Mouse (Mus musculus): ENCODE data around the gene Prkag3.

Gene Prkag3

DNA sequence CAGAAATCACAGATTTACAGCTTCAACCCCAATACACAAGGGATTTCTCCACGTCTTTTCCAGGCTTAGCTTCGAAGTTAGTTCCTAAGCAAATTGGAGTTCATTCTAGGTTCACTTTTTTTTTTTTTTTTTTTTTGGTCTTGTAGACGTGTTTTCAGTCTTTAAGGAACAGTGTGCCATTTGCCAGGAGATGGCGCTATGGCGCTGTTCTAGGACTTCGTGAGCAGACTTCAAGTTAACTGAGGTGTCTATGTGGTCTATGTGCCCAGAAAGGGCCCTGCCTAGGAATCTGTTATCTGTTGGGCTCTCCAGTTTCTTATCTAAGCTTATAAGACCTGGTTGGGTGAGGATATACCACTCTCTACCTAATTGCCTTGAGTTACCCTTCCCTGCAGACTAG is 14.1 kb upstream of the Prkag3 start:
- in situ Hi-C loops (cut with MboI, MseI) = no loop called here

GRCm38 (mm10) chr1:74759773-74760172 is 10.8 kb upstream of the Prkag3 start:
- in situ Hi-C loops (cut with MboI, MseI) = no loop called here

DNA sequence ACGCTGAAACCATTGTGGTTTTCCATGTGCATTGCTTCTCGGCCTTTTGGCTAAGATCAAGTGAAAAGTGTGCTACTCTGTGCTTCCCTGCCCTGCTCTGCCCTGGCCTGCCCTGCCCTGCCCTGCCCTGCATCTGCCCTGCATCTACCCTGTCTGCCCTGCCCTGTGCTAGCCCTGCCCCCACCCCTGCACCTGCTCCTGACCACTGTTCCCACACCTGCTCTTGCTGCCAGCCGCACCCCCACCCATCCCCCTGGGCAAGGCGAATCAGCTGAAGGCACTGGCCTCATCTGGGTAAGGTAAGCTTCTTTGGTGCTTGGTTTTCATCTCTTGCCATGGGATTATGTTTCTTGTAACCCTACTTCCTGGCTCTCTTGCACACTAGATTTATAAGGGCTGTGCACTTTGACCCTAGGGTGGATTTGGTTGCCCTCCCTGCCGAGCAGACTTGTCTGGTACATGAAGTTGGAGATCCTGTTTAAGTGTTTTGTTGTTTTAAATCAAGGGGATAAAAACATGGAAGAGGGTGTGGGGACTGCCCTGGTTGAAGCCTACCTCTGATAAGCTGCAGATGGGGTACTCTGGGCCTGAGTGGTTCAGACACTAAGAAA is 5.3 kb upstream of the Prkag3 start:
- in situ Hi-C loops (cut with MboI, MseI) = no loop called here

DNA sequence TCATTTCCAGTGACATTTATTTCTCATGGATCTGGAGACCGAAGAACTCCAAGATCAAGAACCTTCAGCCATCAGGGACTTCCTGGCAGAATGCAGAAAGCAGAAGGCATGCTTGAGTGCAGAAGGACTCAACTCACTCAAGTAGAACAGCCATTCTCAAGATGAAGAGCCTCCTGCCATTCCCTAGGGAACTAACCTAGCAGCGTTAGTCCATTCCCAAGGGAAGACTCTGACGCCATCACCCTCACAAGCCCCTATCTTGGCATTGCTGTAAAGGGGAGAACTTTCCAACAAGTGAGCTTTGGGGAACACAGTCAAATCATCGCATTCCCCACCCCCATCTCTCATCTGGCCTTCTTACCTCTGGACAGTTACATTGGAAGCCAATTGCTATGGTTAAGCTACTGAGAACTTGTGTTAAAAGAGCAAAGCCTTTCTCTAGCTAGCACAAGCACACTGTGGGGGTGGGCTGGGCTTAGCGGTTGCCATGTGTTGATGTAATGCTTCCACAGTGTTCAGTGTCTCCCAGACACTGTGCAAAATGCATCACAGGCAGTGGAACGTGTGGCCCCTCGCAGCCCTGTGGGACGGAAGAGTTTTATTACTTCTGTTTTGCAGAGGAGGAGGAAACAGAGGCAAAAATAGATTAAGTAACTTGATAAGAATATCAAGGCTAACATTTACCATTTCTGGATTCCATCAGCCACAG is 4.4 kb upstream of the Prkag3 start:
- in situ Hi-C loops (cut with MboI, MseI) = no loop called here

DNA sequence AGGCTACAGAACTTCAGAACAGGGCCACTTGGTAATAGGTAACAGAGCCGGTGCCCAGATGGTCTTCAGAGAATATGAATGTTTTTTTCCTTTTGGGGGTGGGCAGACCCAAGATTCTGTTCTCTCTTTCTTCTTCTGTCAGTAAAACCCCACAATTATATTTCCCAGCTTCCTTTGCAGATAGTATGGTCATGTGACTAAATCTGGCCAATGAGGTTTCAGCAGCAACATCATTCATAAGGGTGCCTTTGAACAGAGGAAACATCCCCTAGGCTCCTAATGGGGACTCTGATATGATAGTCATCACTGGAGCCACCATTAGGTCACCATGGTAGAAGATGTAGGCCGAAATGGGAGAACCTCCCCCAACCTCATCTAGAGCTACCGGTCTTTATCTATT is 3.8 kb upstream of the Prkag3 start:
- in situ Hi-C loops (cut with MboI, MseI) = no loop called here

DNA sequence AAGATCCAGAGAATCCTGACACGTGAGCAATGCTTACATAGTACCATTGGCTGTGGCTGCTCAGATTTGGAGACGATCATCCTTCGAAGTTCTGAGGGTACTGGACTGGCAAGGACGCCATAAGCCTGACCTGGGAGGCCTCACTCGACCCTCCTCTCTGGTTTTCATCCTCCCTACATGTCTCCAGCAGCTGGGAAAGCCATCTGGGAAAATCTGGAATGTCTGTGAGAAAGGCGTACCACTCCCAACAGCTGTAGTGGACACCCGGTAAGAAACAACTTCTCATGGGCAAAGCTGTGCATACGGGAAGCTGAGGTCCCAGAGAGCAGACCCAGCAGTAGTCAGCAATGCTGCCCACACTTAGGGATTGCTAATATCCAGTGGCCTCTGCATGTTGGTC is 3.1 kb upstream of the Prkag3 start:
- in situ Hi-C loops (cut with MboI, MseI) = no loop called here

GRCm38 (mm10) chr1:74750683-74751082 is 1.7 kb upstream of the Prkag3 start:
- in situ Hi-C loops (cut with MboI, MseI) = no loop called here

- in situ Hi-C loops (cut with MboI, MseI) = no loop called here
Observed at GRCm38 (mm10) chr1:74749301-74749700, 280 bp upstream of the Prkag3 start.

GRCm38 (mm10) chr1:74747335-74747734 is 1.7 kb downstream of the Prkag3 start:
- in situ Hi-C loops (cut with MboI, MseI) = no loop called here

GRCm38 (mm10) chr1:74740846-74741245 is 8.2 kb downstream of the Prkag3 start:
- in situ Hi-C loops (cut with MboI, MseI) = no loop called here

DNA sequence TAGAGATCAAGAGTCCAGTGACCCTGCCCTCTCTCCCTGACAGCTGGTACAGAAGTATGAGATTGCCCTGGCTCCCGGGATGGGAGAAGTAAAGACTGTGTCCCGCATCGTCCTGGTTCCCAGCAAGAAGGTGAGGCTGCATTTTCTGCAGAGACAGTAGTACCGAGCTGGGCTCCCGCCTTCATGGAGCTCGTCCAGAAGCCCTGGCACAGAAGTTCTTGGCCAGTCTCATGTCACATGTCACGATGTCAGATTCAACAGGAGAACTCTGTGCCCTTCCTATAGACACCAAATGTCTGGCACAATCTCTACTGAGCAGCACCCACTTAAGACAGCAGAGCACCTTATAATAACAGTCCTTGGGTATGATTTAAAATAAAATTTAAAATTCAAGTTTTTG is 11.5 kb downstream of the Prkag3 start:
- in situ Hi-C loops (cut with MboI, MseI) = no loop called here

DNA sequence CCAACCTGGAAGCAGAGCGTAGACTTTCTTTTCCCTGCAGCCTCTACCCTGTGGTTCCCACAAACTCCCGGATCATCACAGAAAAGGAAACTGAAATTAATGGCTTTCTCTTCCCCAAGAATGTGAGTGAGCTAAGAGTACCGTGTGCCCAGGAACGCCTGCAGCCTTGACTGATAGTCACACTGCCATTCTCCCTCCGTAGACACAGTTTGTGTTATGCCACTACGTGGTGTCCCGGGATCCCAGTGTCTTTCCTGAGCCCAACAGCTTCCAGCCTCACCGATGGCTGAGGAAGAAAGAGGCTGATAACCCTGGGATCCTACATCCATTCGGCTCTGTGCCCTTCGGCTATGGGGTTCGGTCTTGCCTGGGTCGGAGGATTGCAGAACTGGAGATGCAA is 12.0 kb downstream of the Prkag3 start:
- in situ Hi-C loops (cut with MboI, MseI) = no loop called here

DNA sequence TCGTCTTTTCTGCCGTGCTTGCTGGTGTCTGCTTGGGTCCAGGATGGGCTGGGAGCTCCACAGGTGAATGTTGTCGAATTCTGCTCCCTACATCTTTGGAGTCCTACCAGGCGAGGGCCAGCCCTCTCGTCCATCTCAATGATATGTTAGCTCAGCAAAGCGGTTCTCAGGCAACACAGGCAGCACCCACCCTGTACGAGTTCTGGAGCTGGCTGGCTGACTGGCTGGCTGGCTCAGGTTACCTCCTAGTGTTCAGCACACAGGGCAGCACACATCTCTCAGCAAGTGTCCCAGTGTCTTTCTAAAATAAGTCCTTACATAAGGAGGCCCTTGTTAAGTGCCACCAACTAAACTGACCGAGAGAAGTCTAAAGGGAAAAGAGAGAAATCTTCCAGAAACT is 20.6 kb downstream of the Prkag3 start:
- in situ Hi-C loops (cut with MboI, MseI) = no loop called here

DNA sequence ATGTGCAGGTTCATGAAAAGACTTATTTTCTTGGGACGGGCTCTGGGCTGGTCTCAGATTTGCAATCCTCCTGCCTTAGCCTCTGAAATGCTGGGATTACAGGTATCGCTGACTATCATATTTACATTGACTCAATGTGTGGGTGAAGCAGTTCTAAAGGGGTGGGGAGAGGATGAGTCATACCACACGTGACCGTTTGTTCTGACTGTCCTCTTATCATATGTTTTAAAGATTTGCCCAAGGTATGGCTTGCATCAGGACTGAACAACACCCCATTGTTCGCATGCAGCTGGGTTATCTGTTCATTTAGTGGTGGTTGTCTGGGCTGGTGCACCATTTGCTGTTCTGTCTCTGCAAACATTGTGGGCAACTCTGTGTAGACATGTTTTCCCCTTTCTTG is 22.3 kb downstream of the Prkag3 start:
- in situ Hi-C loops (cut with MboI, MseI) = no loop called here

- in situ Hi-C loops (cut with MboI, MseI) = no loop called here
Observed at GRCm38 (mm10) chr1:74726114-74726513, 22.9 kb downstream of the Prkag3 start.

- in situ Hi-C loops (cut with MboI, MseI) = no loop called here
Observed at GRCm38 (mm10) chr1:74723748-74724147, 25.3 kb downstream of the Prkag3 start.

- in situ Hi-C loops (cut with MboI, MseI) = no loop called here
Observed at GRCm38 (mm10) chr1:74721657-74722056, 27.4 kb downstream of the Prkag3 start.

DNA sequence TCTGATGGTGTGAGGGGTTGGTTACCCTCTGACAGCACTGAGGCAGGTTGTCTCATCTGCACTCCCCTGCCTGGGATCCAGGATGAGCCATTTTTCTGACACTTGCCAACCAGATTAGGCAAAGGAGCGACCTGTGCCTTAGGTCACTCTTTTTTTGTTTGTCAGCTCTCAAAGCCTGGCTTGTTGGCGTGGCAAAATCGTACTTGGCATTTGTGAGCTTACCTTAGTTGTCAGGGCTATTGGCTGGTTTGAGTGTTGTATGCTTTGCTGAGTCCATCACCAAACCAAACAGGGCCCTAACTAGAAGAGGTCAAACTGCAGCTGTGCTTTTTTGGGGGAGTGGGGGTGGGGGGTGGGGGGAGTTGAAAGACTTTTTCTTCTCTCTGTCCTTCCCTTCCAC is 29.7 kb downstream of the Prkag3 start:
- in situ Hi-C loops (cut with MboI, MseI) = loop anchor here in 1 of 2 experiments (10.0 kb wide), 1 partner anchor 406 kb away; the partner anchor contains the start of gene Nhej1

- in situ Hi-C loops (cut with MboI, MseI) = loop anchor here in 1 of 2 experiments (10.0 kb wide), 1 partner anchor 407 kb away; the partner anchor contains the start of gene Nhej1
Observed at GRCm38 (mm10) chr1:74718113-74718512, 30.9 kb downstream of the Prkag3 start.

DNA sequence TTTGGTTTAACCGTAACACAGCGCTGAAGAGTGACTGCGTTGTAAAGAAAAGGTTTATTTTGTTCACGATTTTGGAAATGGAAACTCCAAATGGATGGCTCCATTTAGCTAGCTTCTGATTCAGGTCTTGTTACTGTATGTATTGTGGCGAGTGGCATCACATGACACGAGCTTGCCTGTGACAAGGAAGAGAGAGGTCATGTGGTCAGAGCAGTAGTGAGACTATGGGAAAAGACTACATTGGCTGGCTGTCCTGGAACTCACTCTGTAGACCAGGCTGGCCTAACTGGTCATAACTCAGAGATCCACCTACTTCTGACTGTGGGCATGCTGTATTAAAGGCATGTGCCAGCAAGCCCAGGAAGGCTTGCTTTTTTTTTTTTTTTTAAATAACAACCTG is 33.1 kb downstream of the Prkag3 start:
- in situ Hi-C loops (cut with MboI, MseI) = loop anchor here in 1 of 2 experiments (10.0 kb wide), 1 partner anchor 409 kb away; the partner anchor contains the start of gene Nhej1

DNA sequence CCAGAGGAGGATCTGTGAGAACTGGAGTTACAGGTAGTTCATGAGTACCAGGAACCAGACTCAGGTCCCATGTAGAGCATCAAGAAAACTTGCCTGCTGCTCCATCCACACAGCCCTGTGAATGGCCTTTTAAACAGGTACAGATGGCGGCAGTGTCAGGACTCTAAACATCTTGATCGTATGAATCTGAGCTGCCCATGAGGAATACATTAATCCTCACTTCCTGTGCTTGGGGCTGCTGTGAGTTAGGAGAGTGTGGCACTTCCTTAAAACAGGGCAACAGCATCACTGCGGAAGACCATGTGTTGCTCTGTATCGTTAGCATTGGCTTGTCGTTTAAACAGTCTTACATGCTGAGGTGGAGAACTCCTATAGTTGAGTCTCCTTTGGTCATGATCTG is 33.6 kb downstream of the Prkag3 start:
- in situ Hi-C loops (cut with MboI, MseI) = loop anchor here in 1 of 2 experiments (10.0 kb wide), 1 partner anchor 409 kb away; the partner anchor contains the start of gene Nhej1

GRCm38 (mm10) chr1:74714967-74715366 is 34.1 kb downstream of the Prkag3 start:
- in situ Hi-C loops (cut with MboI, MseI) = loop anchor here in 1 of 2 experiments (10.0 kb wide), 1 partner anchor 410 kb away; the partner anchor contains the start of gene Nhej1
